Comparison of ENCODE assay signal across 8 mouse cellular contexts in the genomic region with DNA sequence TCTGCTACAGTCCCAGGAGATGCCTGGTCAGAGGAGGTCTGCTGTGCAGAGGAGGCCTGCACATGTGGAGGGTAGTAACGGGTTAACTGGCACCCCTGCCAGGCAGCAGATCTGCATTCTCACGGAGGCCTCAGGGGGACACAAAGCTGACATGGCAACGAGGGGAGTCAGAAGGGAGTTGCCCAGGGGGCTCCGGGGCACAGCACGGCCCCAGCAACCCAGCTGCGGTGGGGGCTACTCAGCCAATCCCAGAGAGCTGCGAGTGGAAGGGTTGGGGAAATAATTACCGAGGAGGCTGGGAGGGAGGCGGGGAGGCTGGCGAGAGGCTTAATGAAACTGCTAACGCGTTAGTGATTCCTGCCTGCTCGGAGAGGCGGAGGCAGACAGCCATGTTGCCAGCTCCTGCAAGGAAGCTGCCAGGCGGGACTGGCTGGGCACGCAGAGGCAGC. TPM values are rescaled to one million over a fixed set of nuclear protein-coding genes. Genes with fewer than 3 reads are reported as not detected.
A peak's percentile ranks its signal among the peaks of the same experiment; 100 is the strongest.
DNase-seq lines count a peak whose midpoint lies in the region; ATAC-seq lines count a peak whose summit lies in the region.

No protein-coding gene starts in this region.

- no peak overlapping the region for H3K27ac ChIP-seq in embryonic facial prominence, embryonic 11.5 days (replicated peaks; ENCODE audit: low read depth, low read length)
- no peak overlapping the region for H3K27ac ChIP-seq in limb, embryonic 11.5 days (replicated peaks; ENCODE audit: low read depth, low read length)

- H3K9ac ChIP-seq in embryonic facial prominence, embryonic 11.5 days (replicated peaks; ENCODE audit: low read length): peak overlapping the region; percentile 29; the same call in 1 of the 2 replicates
- no peak overlapping the region; the same call in 1 of the 2 replicates for H3K9ac ChIP-seq in limb, embryonic 11.5 days (ENCODE audit: low read length)

- H3K4me1 ChIP-seq in embryonic facial prominence, embryonic 11.5 days (ENCODE audit: control insufficient read depth, insufficient read depth, low read length): peaks cover 27% of the 10 kb centered on the region
- H3K4me1 ChIP-seq in limb, embryonic 11.5 days (ENCODE audit: control insufficient read depth, insufficient read depth, low read length): peaks cover 48% of the 10 kb centered on the region

- peaks cover 15% of the 10 kb centered on the region for H3K27me3 ChIP-seq in embryonic facial prominence, embryonic 11.5 days (ENCODE audit: control insufficient read depth, insufficient read depth, low read length)
- peaks cover 17% of the 10 kb centered on the region; the same call in 1 of the 2 replicates for H3K27me3 ChIP-seq in limb, embryonic 11.5 days (ENCODE audit: control insufficient read depth, insufficient read depth, low read length)

- 0 out of 2 replicates have a peak overlapping the region, but pooled peaks have one; percentile 7 for H3K4me3 ChIP-seq in embryonic facial prominence, embryonic 11.5 days (ENCODE audit: low read depth, low read length)
- H3K4me3 ChIP-seq in limb, embryonic 11.5 days (ENCODE audit: low read depth, low read length): peak overlapping the region; percentile 3; the same call in 1 of the 2 replicates

- WGBS in embryonic facial prominence, embryonic 11.5 days: 4% methylated on average over 16 of the region's 16 CpGs
- 2% methylated on average over 16 of the region's 16 CpGs for WGBS in limb, embryonic 11.5 days

- DNase-seq in frontal cortex, postnatal 10 days (ENCODE audit: low spot score in 2 of 2): no peak
- peak; percentile 42 for DNase-seq in embryonic facial prominence, embryonic 11.5 days (ENCODE audit: low spot score)
- DNase-seq in kidney, adult 11 months: peak; percentile 29
- DNase-seq in limb, embryonic 11.5 days (ENCODE audit: low spot score): peak; percentile 56
- peak; percentile 71 for DNase-seq in right cerebral cortex, postnatal 25 days
- DNase-seq in thymus, adult 18-20 months: no peak
- DNase-seq in ovary, postnatal 14 days (ENCODE audit: low spot score): no peak

- no peaks in the 10 kb centered on the region for H3K36me3 ChIP-seq in embryonic facial prominence, embryonic 11.5 days (replicated peaks; ENCODE audit: control insufficient read depth, insufficient read depth, low read depth, low read length)
- no peaks in the 10 kb centered on the region; the same call in 1 of the 2 replicates for H3K36me3 ChIP-seq in limb, embryonic 11.5 days (ENCODE audit: control insufficient read depth, insufficient read depth, low read length)

- H3K9me3 ChIP-seq in embryonic facial prominence, embryonic 11.5 days (replicated peaks; ENCODE audit: control insufficient read depth, low read length): no peaks in the 10 kb centered on the region
- no peaks in the 10 kb centered on the region for H3K9me3 ChIP-seq in limb, embryonic 11.5 days (ENCODE audit: control insufficient read depth, low read length)

- ATAC-seq in frontal cortex, adult (ENCODE audit: low TSS enrichment): peak; percentile 62
- ATAC-seq in embryonic facial prominence, embryonic 11.5 days (replicated peaks; ENCODE audit: insufficient number of reproducible peaks, low FRiP score, low TSS enrichment, low read depth): no peak
- no peak for ATAC-seq in limb, embryonic 11.5 days (ENCODE audit: insufficient number of reproducible peaks, low FRiP score, low TSS enrichment, low read depth)

- peak overlapping the region; percentile 5; the same call in 1 of the 2 replicates for H3K4me2 ChIP-seq in embryonic facial prominence, embryonic 11.5 days (ENCODE audit: low read depth, low read length)
- H3K4me2 ChIP-seq in limb, embryonic 11.5 days (ENCODE audit: low read depth, severe bottlenecking): peak overlapping the region; percentile 39

RNA-seq across cellular contexts. Expression of a gene that starts 29.4 kb away (rescaled TPM):
- polyA plus RNA-seq in embryonic facial prominence, embryonic 11.5 days (2014; fragmentation: Nextera tagmentation; extraction: Ambion mirVana): 13.6 and 15.1 TPM in 2 replicates
- 12.3 and 14.3 TPM in 2 replicates for polyA plus RNA-seq in limb, embryonic 11.5 days (2014; fragmentation: Nextera tagmentation; extraction: Ambion mirVana)

Comparison
In these comparisons a context has a peak if more than half of its experiments do, and no peak if none do; other contexts are left out.
1. DNase-seq: peak in embryonic facial prominence, embryonic 11.5 days (single experiment), kidney, adult 11 months (single experiment), limb, embryonic 11.5 days (single experiment) and right cerebral cortex, postnatal 25 days (single experiment); none in frontal cortex, postnatal 10 days (0 of 2), thymus, adult 18-20 months (0 of 2) and ovary, postnatal 14 days (single experiment).